Mouse (Mus musculus): ENCODE measurements at regions not wholly inside any gene's neighbourhood (a gene's known extent, or its start where the extent isn't known, plus 50 kb on each side); places are given as distances from the start of the nearest gene placed in this dataset.
"Not testable (repeated sequence)": the region's sequence is repeated elsewhere in the genome, so short reads cannot be mapped to it uniquely, and the experiment has no call there.

- peak; percentile 88 to 91 for DNase-seq
Observed at GRCm38 (mm10) chr5:149815879-149816278, 137.8 kb downstream of the B3glct start.

- DNase-seq = peak in 1 of 2 experiments; percentile 12
Observed at GRCm38 (mm10) chr5:149818812-149819211, 140.8 kb downstream of the B3glct start.

DNA sequence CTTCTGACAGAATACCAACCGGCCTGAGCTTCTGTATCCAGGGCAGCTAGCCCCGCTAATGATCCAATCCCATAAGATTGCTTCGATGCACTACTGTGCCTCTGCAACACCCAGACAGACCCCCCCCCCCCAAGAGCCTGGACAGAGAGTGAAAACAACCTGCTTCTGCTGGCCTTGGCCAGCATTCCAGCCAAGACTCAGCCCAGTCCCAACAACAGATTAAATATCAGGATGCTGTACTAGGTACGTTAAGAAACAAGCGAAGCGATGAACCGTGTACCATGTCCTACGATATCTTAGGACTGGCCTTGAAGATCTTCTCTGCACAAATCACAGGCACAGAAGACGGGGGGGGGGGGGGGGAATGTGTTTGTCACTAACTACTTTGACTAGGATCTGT, 145.8 kb downstream of the B3glct start:
- DNase-seq = no peak

DNA sequence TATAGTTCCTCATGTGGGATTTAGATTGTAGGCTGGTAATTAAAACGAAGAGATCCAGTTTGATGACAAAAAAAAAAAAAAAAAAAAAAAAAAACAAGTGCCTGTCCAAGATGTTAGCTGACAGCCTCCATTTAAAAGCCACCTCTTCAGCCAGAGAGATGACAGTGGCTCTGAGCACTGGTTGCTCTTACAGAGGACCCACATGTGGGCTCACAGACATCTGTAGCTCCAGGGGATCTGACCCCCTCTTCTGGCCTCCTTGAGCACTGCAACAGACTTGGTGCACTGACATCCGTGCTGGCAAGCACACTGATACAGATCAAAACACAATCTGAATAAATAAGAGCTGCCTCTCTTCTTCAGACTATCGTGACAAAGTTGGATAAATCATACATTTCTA, 149.6 kb downstream of the B3glct start:
- DNase-seq = no peak

- peak; percentile 92 to 93 for DNase-seq
Observed at GRCm38 (mm10) chr5:149831122-149831861, 153.3 kb downstream of the B3glct start.

- no peak for DNase-seq
Observed at GRCm38 (mm10) chr5:149837379-149837778, 159.3 kb downstream of the B3glct start.

DNA sequence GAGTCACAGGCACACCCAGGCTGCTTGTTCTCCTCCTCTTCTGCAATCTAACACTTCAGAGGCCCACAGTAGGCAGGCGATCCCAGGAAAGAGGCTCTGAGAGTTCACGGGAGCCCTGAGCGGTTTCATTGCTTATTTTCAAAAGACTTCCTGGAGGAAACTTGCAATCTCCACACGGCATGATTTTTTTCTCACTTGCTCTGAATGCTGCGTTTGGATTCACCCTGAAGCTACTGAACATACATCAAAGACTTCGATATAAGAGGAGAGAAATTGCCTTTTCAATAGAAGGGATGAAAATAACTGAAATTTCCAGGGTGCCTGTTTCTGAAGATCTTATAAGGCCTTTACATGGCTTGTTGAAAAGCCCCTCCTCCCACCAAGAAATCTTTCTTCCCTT, 164.5 kb downstream of the B3glct start:
- no peak for DNase-seq

GRCm38 (mm10) chr5:149843310-149843709, 165.3 kb downstream of the B3glct start:
- DNase-seq = peak; percentile 28 to 33

DNA sequence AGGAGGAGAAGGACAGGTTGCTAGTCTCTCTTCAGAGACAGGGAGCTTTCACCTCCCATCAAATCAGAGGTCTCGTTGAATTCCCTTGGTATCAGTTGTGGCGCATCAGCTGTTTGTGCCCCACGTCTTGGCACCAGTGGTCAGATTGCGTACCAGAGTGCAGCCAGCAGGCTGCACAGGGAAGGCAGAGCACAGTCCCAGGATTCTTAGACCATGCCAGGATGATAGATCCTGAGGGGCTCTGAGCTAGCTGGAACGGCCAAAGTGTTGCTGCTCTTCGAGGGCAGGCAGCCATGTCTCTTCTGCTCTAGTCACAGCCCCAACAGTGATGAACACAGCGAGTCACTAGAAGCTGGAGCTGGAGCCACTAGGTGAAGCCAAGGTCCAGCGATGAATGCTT, 167.2 kb downstream of the B3glct start:
- peak; percentile 59 to 78 for DNase-seq

DNA sequence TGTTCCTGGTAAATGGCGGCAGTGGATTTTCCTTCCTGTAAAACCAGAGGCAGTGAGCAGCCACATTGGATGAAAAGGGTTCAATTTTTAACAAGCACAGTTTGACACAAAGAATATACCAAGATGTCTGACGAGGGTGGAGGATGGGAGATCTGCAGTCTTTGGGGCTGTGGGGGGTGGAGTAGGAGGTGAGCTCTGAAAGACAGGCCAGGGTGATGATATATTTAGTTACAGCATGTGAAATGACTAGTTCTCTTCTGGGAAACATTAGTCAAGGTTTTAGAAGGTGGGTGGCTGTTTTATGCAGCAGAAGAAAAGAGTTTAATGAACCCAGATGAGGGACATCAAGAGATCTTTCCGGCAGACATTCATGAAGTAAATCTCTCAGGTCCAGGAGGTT, 170.0 kb upstream of the Rxfp2 start:
- no peak for DNase-seq

GRCm38 (mm10) chr5:149851011-149851410, 167.5 kb upstream of the Rxfp2 start:
- DNase-seq = peak; percentile 89 to 92

GRCm38 (mm10) chr5:149852516-149852915, 166.0 kb upstream of the Rxfp2 start:
- no peak for DNase-seq

- DNase-seq = no peak
Observed at GRCm38 (mm10) chr5:149856101-149856500, 162.4 kb upstream of the Rxfp2 start.

- DNase-seq = no peak
Observed at GRCm38 (mm10) chr5:149857019-149857418, 161.5 kb upstream of the Rxfp2 start.

GRCm38 (mm10) chr5:149861489-149861962, 156.9 kb upstream of the Rxfp2 start:
- DNase-seq = peak; percentile 80 to 82

- no peak for DNase-seq
Observed at GRCm38 (mm10) chr5:149867926-149868325, 150.5 kb upstream of the Rxfp2 start.

- no peak for DNase-seq
Observed at GRCm38 (mm10) chr5:149869441-149869840, 149.0 kb upstream of the Rxfp2 start.

- no peak for DNase-seq
Observed at GRCm38 (mm10) chr5:149870596-149870995, 147.9 kb upstream of the Rxfp2 start.

GRCm38 (mm10) chr5:149871521-149871920, 147.0 kb upstream of the Rxfp2 start:
- DNase-seq = no peak

- no peak for DNase-seq
Observed at GRCm38 (mm10) chr5:149873482-149874002, 144.9 kb upstream of the Rxfp2 start.

DNA sequence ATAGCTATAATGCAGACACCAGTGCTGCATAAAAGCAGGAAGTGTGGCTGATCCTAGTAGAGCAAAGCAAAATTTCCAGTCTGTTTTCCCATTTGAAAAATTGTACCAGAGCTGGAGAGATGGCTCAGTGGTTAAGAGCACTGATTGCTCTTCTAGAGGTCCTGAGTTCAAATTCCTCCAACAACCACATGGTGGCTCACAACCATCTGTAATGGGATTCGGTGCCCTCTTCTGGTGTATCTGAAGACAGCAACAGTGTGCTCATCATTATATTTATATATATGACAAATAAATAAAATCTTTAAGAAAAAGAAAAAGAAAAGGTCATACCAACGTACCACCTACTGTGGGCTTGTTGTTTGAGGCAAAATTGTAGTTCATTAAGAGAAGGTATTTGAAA, 144.1 kb upstream of the Rxfp2 start:
- DNase-seq = no peak

- not testable (repeated sequence) for DNase-seq
Observed at GRCm38 (mm10) chr5:149892453-149892852, 126.0 kb upstream of the Rxfp2 start.

GRCm38 (mm10) chr5:149906927-149907326, 111.5 kb upstream of the Rxfp2 start:
- DNase-seq = no peak

GRCm38 (mm10) chr5:149908376-149909078, 109.9 kb upstream of the Rxfp2 start:
- peak; percentile 57 to 71 for DNase-seq
